Mouse (Mus musculus): Measurements from ENCODE around the gene Suclg2.

DNA sequence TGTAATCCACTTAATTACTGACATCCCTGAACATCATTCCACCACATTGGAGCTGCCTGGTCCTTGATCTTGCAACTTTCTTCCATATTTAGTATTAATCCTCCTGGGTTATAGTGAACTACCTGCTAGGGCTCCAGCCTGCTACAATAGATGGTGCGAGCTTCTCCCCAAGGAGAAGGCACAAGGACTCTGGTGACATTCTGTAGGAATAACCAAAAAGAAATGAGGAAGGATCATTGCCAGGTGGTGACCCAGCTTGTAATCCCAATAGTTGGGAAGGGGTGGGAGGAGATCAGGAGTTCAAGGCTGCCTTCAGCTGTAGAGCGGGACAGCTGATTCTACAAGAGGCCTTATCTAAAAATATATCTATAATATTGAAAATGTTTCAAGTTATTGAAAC lies 41.6 kb downstream of the Suclg2 start:
- TF ChIP-seq CTCF (IDR thresholded peaks at IDR 0.05; ENCODE audit: insufficient read depth, low read length) (no peak), POLR2A (IDR thresholded peaks at IDR 0.05; ENCODE audit: borderline replicate concordance, extremely low read depth, low read depth, low read length) (no peak)
